Mouse (Mus musculus) lung, postnatal 0 days (tissue): ENCODE data around the gene Nomo1. TPM values are rescaled to one million over a fixed set of nuclear protein-coding genes. Genes with fewer than 3 reads are reported as not detected.

Experiments
- ATAC-seq: fragments of 200-750 bp; cut with Nextera tagmentation; 2 replicates; pipeline ENCODE4 v1.8.0; 2017; ENCODE audit warnings: moderate library complexity
- DNase-seq: peaks from one replicate; pipeline ENCODE4 v3.0.0-alpha.2; 2016; ENCODE audit warnings: low spot score
- H3K27ac ChIP-seq: fragments of 300-500 bp; sonication (generic); 2 replicates; pipeline ENCODE4 v1.5.1; 2014; ENCODE audit warnings: antibody characterized with exemption, mild to moderate bottlenecking, low read length, mixed read lengths
- H3K27me3 ChIP-seq: fragments of 300-500 bp; sonication (generic); replicated peaks from 2 replicates; pipeline ENCODE4 v1.6.1; 2014; ENCODE audit warnings: low read length, mixed read lengths; ENCODE audit not compliant: insufficient read depth
- H3K36me3 ChIP-seq: fragments of 300-500 bp; sonication (generic); 2 replicates; pipeline ENCODE4 v1.6.1; 2014; ENCODE audit warnings: low read length, mixed read lengths; ENCODE audit not compliant: insufficient read depth
- H3K4me1 ChIP-seq: fragments of 300-500 bp; sonication (generic); 2 replicates; pipeline ENCODE4 v1.6.1; 2014; ENCODE audit warnings: antibody characterized with exemption, low read depth, low read length, mixed read lengths; ENCODE audit not compliant: insufficient read depth
- H3K4me2 ChIP-seq: fragments of 300-500 bp; sonication (generic); replicated peaks from 2 replicates; pipeline ENCODE4 v1.6.1; 2014; ENCODE audit warnings: low read depth, mild to moderate bottlenecking, low read length, moderate library complexity, mixed read lengths
- H3K4me3 ChIP-seq: fragments of 300-500 bp; sonication (generic); 2 replicates; pipeline ENCODE4 v1.5.1; 2014; ENCODE audit warnings: low read depth, low read length
- H3K9ac ChIP-seq: fragments of 300-500 bp; sonication (generic); replicated peaks from 2 replicates; pipeline ENCODE4 v1.6.1; 2014; ENCODE audit warnings: low read depth, mild to moderate bottlenecking
- H3K9me3 ChIP-seq: fragments of 300-500 bp; sonication (generic); 2 replicates; pipeline ENCODE4 v1.6.1; 2016; ENCODE audit warnings: low read length, mixed read lengths
- CTCF ChIP-seq: IDR thresholded peaks from 2 replicates; pipeline ENCODE4 v1.5.1; 2016; ENCODE audit warnings: antibody characterized with exemption, mild to moderate bottlenecking
- EP300 ChIP-seq: IDR thresholded peaks from 2 replicates; pipeline ENCODE4 v1.6.1; 2016; ENCODE audit warnings: antibody characterized with exemption, mild to moderate bottlenecking, control low read depth
- WGBS: fragments of 180-500 bp; shearing (Covaris S2); extraction: QIAGEN DNeasy Blood & Tissue Kit; methylation state at CpG from one replicate; pipeline ENCODE4 v1.1.7; 2014; 5-methylcytosine and 5-hydroxymethylcytosine counted together
- polyA plus RNA-seq: library from polyadenylated mRNA; unstranded; fragments of >200 nt; fragmentation: Nextera tagmentation; extraction: Ambion mirVana; gene quantifications from 2 replicates; pipeline ENCODE4 v1.2.1, GENCODE M21; 2015

Nomo1 gene
- polyA plus RNA-seq, 1 experiment from 2014 or later = 17.8 TPM

GRCm38 (mm10) chr7:46009578-46009977 is 23.9 kb upstream of the Nomo1 start:
- no peaks in the 10 kb centered on the region for H3K36me3 ChIP-seq
- peak; percentile 84 for TF ChIP-seq CTCF
- TF ChIP-seq EP300 = no peak
- H3K9ac ChIP-seq = no peak overlapping the region
- peak; percentile 81 for DNase-seq
- no peaks in the 10 kb centered on the region for H3K9me3 ChIP-seq
- H3K27me3 ChIP-seq = no peaks in the 10 kb centered on the region
- H3K4me2 ChIP-seq = no peak overlapping the region
- H3K4me1 ChIP-seq = no peaks in the 10 kb centered on the region
- no peak overlapping the region for H3K27ac ChIP-seq
- WGBS = 2% methylated on average over 5 of the region's 5 CpGs
- H3K4me3 ChIP-seq = no peak overlapping the region
- ATAC-seq = no peak

GRCm38 (mm10) chr7:46012121-46012520 is 21.4 kb upstream of the Nomo1 start:
- ATAC-seq = no peak
- Histone ChIP-seq H3K9me3 (no peaks in the 10 kb centered on the region), H3K9ac (no peak overlapping the region), H3K36me3 (no peaks in the 10 kb centered on the region), H3K27ac (no peak overlapping the region), H3K4me3 (no peak overlapping the region), H3K27me3 (no peaks in the 10 kb centered on the region), H3K4me2 (no peak overlapping the region), H3K4me1 (no peaks in the 10 kb centered on the region)
- no peak for DNase-seq
- no peak for TF ChIP-seq EP300
- no peak for TF ChIP-seq CTCF

- Histone ChIP-seq H3K9me3 (no peaks in the 10 kb centered on the region), H3K36me3 (no peaks in the 10 kb centered on the region), H3K27me3 (no peaks in the 10 kb centered on the region), H3K4me3 (no peak overlapping the region), H3K4me1 (no peaks in the 10 kb centered on the region), H3K9ac (no peak overlapping the region), H3K4me2 (no peak overlapping the region), H3K27ac (no peak overlapping the region)
- TF ChIP-seq EP300 (no peak), CTCF (no peak)
- DNase-seq = peak; percentile 92
- 17% methylated on average over 9 of the region's 9 CpGs for WGBS
- ATAC-seq = peak; percentile 92
Measured at GRCm38 (mm10) chr7:46013266-46014010, 20.1 kb upstream of the Nomo1 start.

- Histone ChIP-seq H3K9me3 (no peaks in the 10 kb centered on the region), H3K27ac (no peak overlapping the region), H3K4me3 (no peak overlapping the region), H3K36me3 (no peaks in the 10 kb centered on the region), H3K27me3 (no peaks in the 10 kb centered on the region), H3K4me2 (no peak overlapping the region), H3K9ac (no peak overlapping the region), H3K4me1 (no peaks in the 10 kb centered on the region)
- TF ChIP-seq CTCF (no peak), EP300 (no peak)
- WGBS = 60% methylated on average over 3 of the region's 3 CpGs
- DNase-seq (peak; percentile 33), ATAC-seq (no peak)
Measured at GRCm38 (mm10) chr7:46019594-46019993, 13.9 kb upstream of the Nomo1 start.

- no peak overlapping the region for H3K9ac ChIP-seq
- no peak for ATAC-seq
- H3K27ac ChIP-seq = no peak overlapping the region
- DNase-seq = no peak
- H3K27me3 ChIP-seq = no peaks in the 10 kb centered on the region
- 44% methylated on average over 4 of the region's 4 CpGs for WGBS
- no peak overlapping the region for H3K4me3 ChIP-seq
- H3K9me3 ChIP-seq = no peaks in the 10 kb centered on the region
- no peaks in the 10 kb centered on the region for H3K36me3 ChIP-seq
- TF ChIP-seq EP300 = no peak
- H3K4me1 ChIP-seq = no peaks in the 10 kb centered on the region; the same call in 1 of the 2 replicates
- H3K4me2 ChIP-seq = no peak overlapping the region
Measured at GRCm38 (mm10) chr7:46021951-46022350, 11.5 kb upstream of the Nomo1 start.

GRCm38 (mm10) chr7:46025436-46025835 is 8.1 kb upstream of the Nomo1 start:
- Histone ChIP-seq H3K4me1 (no peaks in the 10 kb centered on the region; the same call in 1 of the 2 replicates), H3K4me2 (no peak overlapping the region), H3K9me3 (no peaks in the 10 kb centered on the region), H3K27me3 (no peaks in the 10 kb centered on the region), H3K27ac (0 out of 2 replicates have a peak overlapping the region, but pooled peaks have one; percentile 15), H3K4me3 (no peak overlapping the region), H3K9ac (no peak overlapping the region), H3K36me3 (no peaks in the 10 kb centered on the region)
- 39% methylated on average over 9 of the region's 9 CpGs for WGBS
- no peak for TF ChIP-seq CTCF
- TF ChIP-seq EP300 = peak; percentile 76
- DNase-seq = peak; percentile 71
- peak; percentile 77 for ATAC-seq
